Mouse (Mus musculus) bone marrow macrophage, adult 2 months (primary cell): ENCODE data around the gene Fam187b. TPM values are rescaled to one million over a fixed set of nuclear protein-coding genes. Genes with fewer than 3 reads are reported as not detected.

Experiments used
- H3K27ac ChIP-seq: 2 replicates; pipeline ENCODE4 v1.5.1; 2012; ENCODE audit warnings: low read depth, low read length; ENCODE audit not compliant: insufficient read depth
- H3K4me1 ChIP-seq: 2 replicates; pipeline ENCODE4 v1.6.1; 2012; ENCODE audit warnings: low read length; ENCODE audit not compliant: control insufficient read depth, insufficient read depth
- H3K4me3 ChIP-seq: 2 replicates; pipeline ENCODE4 v1.5.1; 2012; ENCODE audit warnings: mild to moderate bottlenecking, low read length, moderate library complexity; ENCODE audit not compliant: insufficient read depth
- CTCF ChIP-seq: IDR thresholded peaks from 2 replicates; pipeline ENCODE4 v1.5.1; 2012; ENCODE audit warnings: low read depth, mild to moderate bottlenecking, low read length, moderate library complexity
- POLR2A ChIP-seq: IDR thresholded peaks from 2 replicates; pipeline ENCODE4 v1.6.1; 2012; ENCODE audit warnings: mild to moderate bottlenecking, low read depth, low read length, borderline replicate concordance
- polyA plus RNA-seq: library from polyadenylated mRNA; stranded (reverse); fragments of >200 nt; gene quantifications from 2 replicates; pipeline ENCODE4 v1.2.4, GENCODE M21; 2012; ENCODE audit not compliant: missing spikeins, insufficient read depth, insufficient read length

Fam187b gene
- polyA plus RNA-seq, 1 experiment = 4.6 TPM

GRCm38 (mm10) chr7:31036917-31037316, 63.3 kb downstream of the Fam187b start:
- H3K27ac ChIP-seq = no peak overlapping the region
- TF ChIP-seq CTCF (no peak), POLR2A (no peak)
- H3K4me3 ChIP-seq = no peak overlapping the region
- H3K4me1 ChIP-seq = peaks cover 58% of the 10 kb centered on the region

- TF ChIP-seq CTCF = no peak
- TF ChIP-seq POLR2A = no peak
- Histone ChIP-seq H3K4me1 (peaks cover 54% of the 10 kb centered on the region), H3K4me3 (0 out of 2 replicates have a peak overlapping the region, but pooled peaks have one; percentile 5), H3K27ac (no peak overlapping the region)
These were observed 64.1 kb downstream of the Fam187b start for GRCm38 (mm10) chr7:31037675-31038074.

- Histone ChIP-seq H3K4me1 (peaks cover 43% of the 10 kb centered on the region), H3K27ac (no peak overlapping the region), H3K4me3 (no peak overlapping the region)
- TF ChIP-seq CTCF (no peak), POLR2A (no peak)
These were observed 65.4 kb downstream of the Fam187b start for GRCm38 (mm10) chr7:31039011-31039410.

Other genes starting within 250 kb of the Fam187b start
- gene Tmem147, start 244.2 kb upstream of the Fam187b start, polyA plus RNA-seq = 74.6 and 80.3 TPM in 2 replicates
- gene Gapdhs, start 230.1 kb upstream of the Fam187b start, polyA plus RNA-seq = not detected in 2 replicates
- 6.9 and 8.3 TPM in 2 replicates for gene Sbsn, start 222.3 kb upstream of the Fam187b start, polyA plus RNA-seq
- 1.7 and 3.6 TPM in 2 replicates for gene Dmkn, start 210.0 kb upstream of the Fam187b start, polyA plus RNA-seq
- gene Krtdap, start 185.9 kb upstream of the Fam187b start, polyA plus RNA-seq = not detected in 2 replicates
- gene Ffar2, start 150.0 kb upstream of the Fam187b start, polyA plus RNA-seq = not detected in 2 replicates
- gene Ffar3, start 117.6 kb upstream of the Fam187b start, polyA plus RNA-seq = not detected in 2 replicates
- gene Ffar1, start 112.2 kb upstream of the Fam187b start, polyA plus RNA-seq = not detected in 2 replicates
- gene Cd22, start 93.4 kb upstream of the Fam187b start, polyA plus RNA-seq = 6.8 and 8.0 TPM in 2 replicates
- 2.5 and 3.7 TPM in 2 replicates for gene Mag, start 58.9 kb upstream of the Fam187b start, polyA plus RNA-seq
- not detected in 2 replicates for gene Hamp2, start 49.1 kb upstream of the Fam187b start, polyA plus RNA-seq
- not detected in 2 replicates for gene Hamp, start 29.8 kb upstream of the Fam187b start, polyA plus RNA-seq
- 208 and 246 TPM in 2 replicates for gene Usf2, start 17.0 kb upstream of the Fam187b start, polyA plus RNA-seq
- gene Lsr, start 326 bp upstream of the Fam187b start, polyA plus RNA-seq = 29.2 and 32.1 TPM in 2 replicates
- 1,886 and 2,039 TPM in 2 replicates for gene Fxyd5, start 68.7 kb downstream of the Fam187b start, polyA plus RNA-seq
- gene Fxyd7, start 77.7 kb downstream of the Fam187b start, polyA plus RNA-seq = not detected in 2 replicates
- not detected in 2 replicates for gene Fxyd1, start 83.4 kb downstream of the Fam187b start, polyA plus RNA-seq
- 0.27 and 0.78 TPM in 2 replicates for gene Lgi4, start 85.6 kb downstream of the Fam187b start, polyA plus RNA-seq
- gene Fxyd3, start 102.9 kb downstream of the Fam187b start, polyA plus RNA-seq = 0.91 TPM in 1 of 2 replicates, not detected in the other
- 30.9 and 39.0 TPM in 2 replicates for gene Hpn, start 141.5 kb downstream of the Fam187b start, polyA plus RNA-seq
- 30.7 and 33.7 TPM in 2 replicates for gene Scn1b, start 153.2 kb downstream of the Fam187b start, polyA plus RNA-seq
- 63.6 and 99.3 TPM in 2 replicates for gene Gramd1a, start 182.1 kb downstream of the Fam187b start, polyA plus RNA-seq